Mouse (Mus musculus) limb, embryonic 14.5 days (tissue): ENCODE results near the gene Eef2. TPM values are rescaled to one million over a fixed set of nuclear protein-coding genes. Genes with fewer than 3 reads are reported as not detected.

ENCODE experiments used
- ATAC-seq: fragments of 200-750 bp; cut with Nextera tagmentation; 2 replicates; pipeline ENCODE4 v1.8.0; 2017; ENCODE audit warnings: low read depth, moderate number of reproducible peaks, moderate TSS enrichment; ENCODE audit not compliant: low FRiP score
- DNase-seq: peaks from one replicate; pipeline ENCODE4 v3.0.0-alpha.2; 2015; ENCODE audit warnings: low spot score
- H3K27ac ChIP-seq: fragments of 300-500 bp; sonication (generic); replicated peaks from 2 replicates; pipeline ENCODE4 v1.5.1; 2014; ENCODE audit warnings: low read depth, mild to moderate bottlenecking, low read length, moderate library complexity, mixed read lengths
- H3K27me3 ChIP-seq: fragments of 300-500 bp; sonication (generic); 2 replicates; pipeline ENCODE4 v1.6.1; 2014; ENCODE audit warnings: low read length, mixed read lengths; ENCODE audit not compliant: control insufficient read depth, insufficient read depth
- H3K36me3 ChIP-seq: fragments of 300-500 bp; sonication (generic); 2 replicates; pipeline ENCODE4 v1.6.1; 2014; ENCODE audit warnings: mild to moderate bottlenecking, low read length, moderate library complexity, mixed read lengths; ENCODE audit not compliant: control insufficient read depth, insufficient read depth
- H3K4me1 ChIP-seq: fragments of 300-500 bp; sonication (generic); 2 replicates; pipeline ENCODE4 v1.6.1; 2014; ENCODE audit warnings: antibody characterized with exemption, low read length, mixed read lengths; ENCODE audit not compliant: control insufficient read depth, insufficient read depth
- H3K4me2 ChIP-seq: fragments of 300-500 bp; sonication (generic); replicated peaks from 2 replicates; pipeline ENCODE4 v1.6.1; 2014; ENCODE audit warnings: low read depth, mild to moderate bottlenecking, low read length, moderate library complexity; ENCODE audit not compliant: severe bottlenecking
- H3K4me3 ChIP-seq: fragments of 300-500 bp; sonication (generic); replicated peaks from 2 replicates; pipeline ENCODE4 v1.5.1; 2014; ENCODE audit warnings: low read length
- H3K9ac ChIP-seq: fragments of 300-500 bp; sonication (generic); 2 replicates; pipeline ENCODE4 v1.6.1; 2014; ENCODE audit warnings: mild to moderate bottlenecking, low read depth, low read length, moderate library complexity; ENCODE audit not compliant: severe bottlenecking
- H3K9me3 ChIP-seq: fragments of 300-500 bp; sonication (generic); 2 replicates; pipeline ENCODE4 v1.6.1; 2016; ENCODE audit warnings: low read length; ENCODE audit not compliant: control insufficient read depth
- POLR2A ChIP-seq: fragments of 200-500 bp; IDR thresholded peaks from 2 replicates; pipeline ENCODE4 v1.8.0; 2012; ENCODE audit warnings: inconsistent platforms, mild to moderate bottlenecking, moderate library complexity, borderline replicate concordance; ENCODE audit not compliant: insufficient read depth, insufficient read length; ENCODE audit errors: extremely low read depth
- WGBS: fragments of 180-500 bp; shearing (Covaris S2); extraction: QIAGEN DNeasy Blood & Tissue Kit; methylation state at CpG from one replicate; pipeline ENCODE4 v1.1.7; 2014; 5-methylcytosine and 5-hydroxymethylcytosine counted together
- polyA plus RNA-seq, 2 experiments: library from polyadenylated mRNA; depleted of rRNA in 1 of 2; stranded (reverse) in 1 of 2; unstranded in 1 of 2; fragments of >200 nt; fragmentation: Nextera tagmentation in 1 of 2; extraction: Ambion mirVana in 1 of 2; gene quantifications; 2 replicates each; pipeline versions ENCODE4 v1.2.1 to v1.2.3; 2012 to 2014

Gene Eef2
- polyA plus RNA-seq, 2 experiments: 544 to 1,329 TPM

DNA sequence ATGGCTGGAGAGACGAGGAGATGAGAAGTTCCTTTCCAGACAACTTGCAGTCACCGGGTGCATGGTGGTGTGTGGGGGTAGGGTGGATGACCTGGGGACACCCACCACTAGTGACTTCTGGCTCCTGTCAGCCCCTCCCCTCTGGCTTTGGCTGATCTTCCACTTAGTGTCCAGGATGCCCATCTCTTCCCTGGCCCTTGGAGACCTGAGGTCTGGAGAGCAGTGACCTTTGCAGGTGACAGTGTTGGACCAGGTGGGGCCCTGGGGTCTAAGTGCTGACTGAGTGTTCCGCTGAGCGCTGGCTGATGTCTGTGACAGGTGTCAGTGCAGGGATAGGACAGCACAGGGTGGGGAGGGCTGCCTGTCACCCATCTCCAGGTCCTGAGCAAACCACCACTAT, 18.9 kb downstream of the Eef2 start:
- no peak for ATAC-seq
- no peak overlapping the region for H3K4me2 ChIP-seq
- DNase-seq: no peak
- 65% methylated on average over 4 of the region's 4 CpGs for WGBS
- H3K9ac ChIP-seq: no peak overlapping the region
- H3K27me3 ChIP-seq: peaks cover 24% of the 10 kb centered on the region
- peaks cover 22% of the 10 kb centered on the region for H3K4me1 ChIP-seq
- H3K9me3 ChIP-seq: no peaks in the 10 kb centered on the region
- no peak overlapping the region for H3K27ac ChIP-seq
- H3K4me3 ChIP-seq: peak overlapping the region; percentile 4; the same call in 1 of the 2 replicates
- TF ChIP-seq POLR2A: no peak
- peaks cover 10% of the 10 kb centered on the region for H3K36me3 ChIP-seq

DNA sequence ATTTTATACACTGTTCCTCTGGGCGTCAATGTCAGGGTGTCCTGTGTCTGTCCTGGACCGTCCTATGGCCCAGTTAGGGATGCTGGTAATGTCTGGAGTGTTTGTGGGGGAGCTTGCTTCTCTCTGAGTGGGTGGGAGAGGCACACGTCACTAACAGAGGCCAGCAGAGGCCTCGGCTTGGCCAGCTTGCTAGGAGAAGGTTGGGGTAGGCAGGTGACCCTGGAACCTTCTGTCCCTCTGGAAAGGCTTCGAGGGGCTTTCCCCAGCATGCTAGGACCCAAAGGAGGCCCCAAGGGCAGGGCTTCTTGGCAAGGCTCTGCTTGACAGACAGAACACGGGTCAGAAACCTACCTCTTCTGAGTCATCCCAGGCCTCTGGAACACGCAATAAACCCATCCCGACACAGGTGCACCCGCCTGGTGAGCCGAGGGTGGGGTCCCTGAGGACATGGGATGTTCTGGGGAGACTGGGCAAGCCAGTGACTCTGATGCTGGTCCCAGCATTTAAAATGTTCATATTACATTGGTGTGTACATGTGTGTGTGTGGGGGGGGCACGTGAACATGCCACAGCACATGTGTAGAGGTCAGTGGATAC, 20.1 kb downstream of the Eef2 start:
- H3K9me3 ChIP-seq: no peaks in the 10 kb centered on the region
- H3K36me3 ChIP-seq: no peaks in the 10 kb centered on the region
- H3K4me1 ChIP-seq: peaks cover 22% of the 10 kb centered on the region
- H3K27me3 ChIP-seq: peaks cover 24% of the 10 kb centered on the region
- no peak for TF ChIP-seq POLR2A
- DNase-seq (no peak), ATAC-seq (no peak)
- WGBS: 66% methylated on average over 11 of the region's 11 CpGs
- no peak overlapping the region for H3K27ac ChIP-seq
- H3K9ac ChIP-seq: no peak overlapping the region
- H3K4me3 ChIP-seq: no peak overlapping the region
- no peak overlapping the region for H3K4me2 ChIP-seq

DNA sequence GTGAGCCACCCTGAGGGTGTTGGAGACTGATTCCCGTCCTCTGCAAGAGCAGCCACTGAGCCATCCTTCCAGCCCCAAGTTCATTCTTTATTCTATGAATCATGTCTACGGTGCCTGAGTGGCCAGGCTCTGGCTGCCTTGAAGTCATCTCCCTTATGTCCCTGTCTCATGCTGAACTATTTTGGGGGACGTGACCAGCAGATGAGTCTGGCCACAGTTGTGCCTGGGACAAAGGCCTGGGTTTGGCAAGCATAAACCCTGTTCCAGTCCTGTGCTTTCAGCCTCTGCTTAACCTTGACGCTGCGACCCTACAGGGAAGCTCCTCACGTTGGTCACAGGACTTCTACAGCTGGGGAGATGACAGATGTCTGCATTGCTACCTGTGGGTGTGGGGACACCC, 20.9 kb downstream of the Eef2 start:
- H3K9ac ChIP-seq: no peak overlapping the region
- ATAC-seq (no peak), DNase-seq (no peak)
- no peaks in the 10 kb centered on the region for H3K36me3 ChIP-seq
- no peak for TF ChIP-seq POLR2A
- 52% methylated on average over 6 of the region's 6 CpGs for WGBS
- no peaks in the 10 kb centered on the region for H3K9me3 ChIP-seq
- H3K4me3 ChIP-seq: no peak overlapping the region
- no peak overlapping the region for H3K4me2 ChIP-seq
- H3K27ac ChIP-seq: no peak overlapping the region
- H3K27me3 ChIP-seq: peaks cover 24% of the 10 kb centered on the region
- H3K4me1 ChIP-seq: peaks cover 17% of the 10 kb centered on the region

- 2% methylated on average over 9 of the region's 9 CpGs for WGBS
- Histone ChIP-seq H3K4me1 (peaks cover 11% of the 10 kb centered on the region), H3K4me2 (no peak overlapping the region), H3K9me3 (no peaks in the 10 kb centered on the region), H3K9ac (no peak overlapping the region), H3K27ac (no peak overlapping the region), H3K27me3 (peaks cover 24% of the 10 kb centered on the region), H3K4me3 (no peak overlapping the region), H3K36me3 (no peaks in the 10 kb centered on the region)
- ATAC-seq: no peak
- peak; percentile 78 for DNase-seq
- no peak for TF ChIP-seq POLR2A
Measured at GRCm38 (mm10) chr10:81198230-81198629, 21.8 kb downstream of the Eef2 start.

GRCm38 (mm10) chr10:81198990-81199389, 22.6 kb downstream of the Eef2 start:
- no peak overlapping the region for H3K27ac ChIP-seq
- DNase-seq (no peak), ATAC-seq (no peak)
- H3K4me2 ChIP-seq: no peak overlapping the region
- no peak overlapping the region for H3K9ac ChIP-seq
- peaks cover 7% of the 10 kb centered on the region; the same call in 1 of the 2 replicates for H3K4me1 ChIP-seq
- H3K9me3 ChIP-seq: no peaks in the 10 kb centered on the region
- H3K36me3 ChIP-seq: no peaks in the 10 kb centered on the region
- TF ChIP-seq POLR2A: no peak
- peaks cover 21% of the 10 kb centered on the region for H3K27me3 ChIP-seq
- H3K4me3 ChIP-seq: no peak overlapping the region
- 87% methylated on average over 6 of the region's 6 CpGs for WGBS

DNA sequence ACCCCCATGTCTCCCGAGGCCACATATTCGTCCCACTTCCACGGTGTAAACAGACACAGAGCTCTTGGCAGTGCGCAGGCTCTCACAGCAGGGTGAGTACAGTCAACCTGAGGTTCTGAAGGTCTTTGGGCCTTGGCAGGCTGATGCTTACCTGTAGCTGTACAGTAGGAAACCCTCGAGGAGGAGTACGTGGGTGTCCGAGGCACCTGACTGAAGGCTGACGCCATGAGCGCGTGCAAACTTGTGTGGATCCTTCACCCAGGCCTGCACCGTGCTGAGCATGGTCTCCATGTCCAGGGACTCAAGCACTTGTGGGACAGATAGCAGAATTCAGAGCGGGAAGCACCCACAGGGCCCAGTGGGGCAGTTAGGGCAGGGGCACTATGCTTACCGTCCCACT, 23.7 kb downstream of the Eef2 start:
- Histone ChIP-seq H3K4me2 (no peak overlapping the region), H3K4me3 (no peak overlapping the region), H3K9ac (no peak overlapping the region), H3K36me3 (no peaks in the 10 kb centered on the region), H3K4me1 (no peaks in the 10 kb centered on the region), H3K27me3 (peaks cover 11% of the 10 kb centered on the region), H3K27ac (no peak overlapping the region), H3K9me3 (no peaks in the 10 kb centered on the region)
- no peak for TF ChIP-seq POLR2A
- WGBS: 81% methylated on average over 13 of the region's 13 CpGs
- no peak for DNase-seq
- no peak for ATAC-seq
